Mouse (Mus musculus) stomach, embryonic 16.5 days (tissue): ENCODE measurements around the gene Tbkbp1. TPM values are rescaled to one million over a fixed set of nuclear protein-coding genes. Genes with fewer than 3 reads are reported as not detected.
"Not testable (repeated sequence)": the region's sequence is repeated elsewhere in the genome, so short reads cannot be mapped to it uniquely, and the experiment has no call there.

ENCODE experiments used
- ATAC-seq: fragments of 200-750 bp; cut with Nextera tagmentation; 2 replicates; pipeline ENCODE4 v1.8.0; 2017; ENCODE audit warnings: moderate number of reproducible peaks, moderate TSS enrichment; ENCODE audit not compliant: insufficient read depth, low FRiP score
- H3K27ac ChIP-seq: fragments of 300-500 bp; sonication (generic); 2 replicates; pipeline ENCODE4 v1.5.1; 2014; ENCODE audit warnings: low read length
- H3K27me3 ChIP-seq: fragments of 300-500 bp; sonication (generic); 2 replicates; pipeline ENCODE4 v1.6.1; 2014; ENCODE audit warnings: low read length, control low read depth, mixed read lengths; ENCODE audit not compliant: control insufficient read depth, insufficient read depth
- H3K36me3 ChIP-seq: fragments of 300-500 bp; sonication (generic); 2 replicates; pipeline ENCODE4 v1.6.1; 2014; ENCODE audit warnings: low read length; ENCODE audit not compliant: control insufficient read depth, insufficient read depth
- H3K4me1 ChIP-seq: fragments of 300-500 bp; sonication (generic); 2 replicates; pipeline ENCODE4 v1.6.1; 2014; ENCODE audit warnings: low read length, control low read depth, mixed read lengths; ENCODE audit not compliant: control insufficient read depth, insufficient read depth
- H3K4me2 ChIP-seq: fragments of 300-500 bp; sonication (generic); 2 replicates; pipeline ENCODE4 v1.6.1; 2014; ENCODE audit warnings: low read depth, low read length, mixed read lengths
- H3K4me3 ChIP-seq: fragments of 300-500 bp; sonication (generic); replicated peaks from 2 replicates; pipeline ENCODE4 v1.5.1; 2014; ENCODE audit warnings: mild to moderate bottlenecking, low read length
- H3K9ac ChIP-seq: fragments of 300-500 bp; sonication (generic); 2 replicates; pipeline ENCODE4 v1.6.1; 2014; ENCODE audit warnings: low read length
- H3K9me3 ChIP-seq: fragments of 300-500 bp; sonication (generic); replicated peaks from 2 replicates; pipeline ENCODE4 v1.6.1; 2016; ENCODE audit warnings: low read length, control low read depth; ENCODE audit not compliant: control insufficient read depth
- WGBS: fragments of 180-500 bp; shearing (Covaris S2); extraction: QIAGEN DNeasy Blood & Tissue Kit; methylation state at CpG from one replicate; pipeline ENCODE4 v1.1.7; 2014; 5-methylcytosine and 5-hydroxymethylcytosine counted together
- polyA plus RNA-seq: library from polyadenylated mRNA; unstranded; fragments of >200 nt; fragmentation: Nextera tagmentation; extraction: Ambion mirVana; gene quantifications from 2 replicates; pipeline ENCODE4 v1.2.1, GENCODE M21; 2015

The Tbkbp1 gene
- polyA plus RNA-seq: 2.0 and 2.5 TPM in 2 replicates

- peaks cover 24% of the 10 kb centered on the region for H3K4me1 ChIP-seq
- ATAC-seq: no peak
- H3K9ac ChIP-seq: peak within 1 kb of the TSS; percentile 83
These were observed at the start of gene Tbkbp1 for GRCm38 (mm10) chr11:97151343-97151801. Gene Tbkbp1, minus strand, starts transcription at chr11:97151495.

GRCm38 (mm10) chr11:97199519-97199918, 48.2 kb upstream of the Tbkbp1 start:
- no peak for ATAC-seq
- no peaks in the 10 kb centered on the region for H3K4me1 ChIP-seq
- H3K4me3 ChIP-seq: no peak overlapping the region
- H3K27ac ChIP-seq: no peak overlapping the region
- H3K36me3 ChIP-seq: no peaks in the 10 kb centered on the region
- no peaks in the 10 kb centered on the region for H3K9me3 ChIP-seq
- WGBS: 79% methylated on average over 6 of the region's 6 CpGs
- no peak overlapping the region for H3K9ac ChIP-seq
- no peaks in the 10 kb centered on the region for H3K27me3 ChIP-seq
- no peak overlapping the region for H3K4me2 ChIP-seq

More at GRCm38 (mm10) chr11:97151343-97151801, at the start of gene Tbkbp1:
- peak within 1 kb of the TSS; percentile 90 for H3K4me2 ChIP-seq
- under 1% methylated on average over 22 of the region's 64 CpGs for WGBS
- peak within 1 kb of the TSS; percentile 74 for H3K4me3 ChIP-seq
- no peaks in the 10 kb centered on the region for H3K27me3 ChIP-seq
- no peaks in the 10 kb centered on the region for H3K9me3 ChIP-seq
- 0 out of 2 replicates have a peak, but pooled peaks cover 4% of the 10 kb centered on the region for H3K36me3 ChIP-seq
- peak within 1 kb of the TSS; percentile 81 for H3K27ac ChIP-seq

DNA sequence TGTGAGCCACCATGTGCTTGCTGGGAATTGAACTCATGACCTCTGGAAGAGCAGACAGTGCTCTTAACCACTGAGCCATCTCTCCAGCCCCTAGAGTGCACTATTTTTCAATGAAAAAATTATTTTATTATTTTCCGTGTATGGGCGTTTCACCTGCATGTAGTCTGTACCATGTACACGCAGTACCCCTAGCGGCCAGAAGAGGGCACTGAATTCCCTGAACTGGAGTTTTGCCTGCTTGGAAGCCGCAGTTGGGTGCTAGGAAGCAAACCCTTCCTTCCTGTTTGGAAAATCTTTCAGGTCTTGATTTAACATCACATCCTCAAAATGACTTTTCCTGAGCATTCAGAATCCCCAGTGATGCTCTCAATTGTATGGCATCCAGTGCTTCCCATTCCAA, 47.3 kb upstream of the Tbkbp1 start:
- Histone ChIP-seq H3K27me3 (no peaks in the 10 kb centered on the region), H3K9ac (no peak overlapping the region), H3K4me2 (no peak overlapping the region), H3K9me3 (no peaks in the 10 kb centered on the region), H3K27ac (no peak overlapping the region), H3K4me1 (no peaks in the 10 kb centered on the region), H3K4me3 (no peak overlapping the region), H3K36me3 (no peaks in the 10 kb centered on the region)
- no peak for ATAC-seq
- WGBS: 20% methylated on average over 5 of the region's 5 CpGs

GRCm38 (mm10) chr11:97197021-97197420, 45.7 kb upstream of the Tbkbp1 start:
- no peak overlapping the region for H3K4me2 ChIP-seq
- WGBS: 79% methylated on average over 8 of the region's 8 CpGs
- no peaks in the 10 kb centered on the region for H3K27me3 ChIP-seq
- H3K9me3 ChIP-seq: no peaks in the 10 kb centered on the region
- no peaks in the 10 kb centered on the region for H3K36me3 ChIP-seq
- H3K9ac ChIP-seq: no peak overlapping the region
- H3K4me3 ChIP-seq: no peak overlapping the region
- no peak for ATAC-seq
- no peaks in the 10 kb centered on the region for H3K4me1 ChIP-seq
- no peak overlapping the region for H3K27ac ChIP-seq

DNA sequence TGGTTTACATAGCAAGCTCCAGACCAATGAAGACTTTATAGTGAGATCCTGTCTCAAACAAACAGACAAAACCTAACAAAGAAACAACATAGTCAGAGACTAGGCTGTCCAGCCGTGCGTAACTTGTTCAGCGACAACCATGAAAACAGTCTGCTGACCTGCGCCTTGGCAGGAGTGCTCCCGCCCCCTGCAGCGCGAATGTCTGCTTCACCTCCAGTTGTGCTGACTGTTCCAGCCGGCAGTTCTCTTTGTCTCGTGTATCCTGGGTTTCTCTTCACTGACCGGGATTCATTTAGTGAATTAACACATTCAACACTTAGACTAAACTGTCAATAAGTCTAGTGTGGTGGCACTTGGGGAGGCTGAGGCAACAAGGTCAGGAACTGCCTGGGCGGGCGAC, 45.2 kb upstream of the Tbkbp1 start:
- WGBS: 74% methylated on average over 12 of the region's 12 CpGs
- no peaks in the 10 kb centered on the region for H3K27me3 ChIP-seq
- no peak for ATAC-seq
- no peak overlapping the region for H3K4me3 ChIP-seq
- no peak overlapping the region for H3K27ac ChIP-seq
- H3K9me3 ChIP-seq: no peaks in the 10 kb centered on the region
- no peaks in the 10 kb centered on the region for H3K36me3 ChIP-seq
- H3K9ac ChIP-seq: no peak overlapping the region
- no peaks in the 10 kb centered on the region for H3K4me1 ChIP-seq
- no peak overlapping the region for H3K4me2 ChIP-seq

GRCm38 (mm10) chr11:97192621-97192951, 41.3 kb upstream of the Tbkbp1 start:
- no peaks in the 10 kb centered on the region for H3K27me3 ChIP-seq
- H3K9me3 ChIP-seq: no peaks in the 10 kb centered on the region
- no peak overlapping the region for H3K9ac ChIP-seq
- H3K4me2 ChIP-seq: no peak overlapping the region
- H3K4me3 ChIP-seq: no peak overlapping the region
- no peak overlapping the region for H3K27ac ChIP-seq
- peaks cover 11% of the 10 kb centered on the region for H3K4me1 ChIP-seq
- ATAC-seq: no peak
- H3K36me3 ChIP-seq: no peaks in the 10 kb centered on the region

GRCm38 (mm10) chr11:97191915-97192620, 40.8 kb upstream of the Tbkbp1 start:
- no peak overlapping the region for H3K4me3 ChIP-seq
- no peak for ATAC-seq

DNA sequence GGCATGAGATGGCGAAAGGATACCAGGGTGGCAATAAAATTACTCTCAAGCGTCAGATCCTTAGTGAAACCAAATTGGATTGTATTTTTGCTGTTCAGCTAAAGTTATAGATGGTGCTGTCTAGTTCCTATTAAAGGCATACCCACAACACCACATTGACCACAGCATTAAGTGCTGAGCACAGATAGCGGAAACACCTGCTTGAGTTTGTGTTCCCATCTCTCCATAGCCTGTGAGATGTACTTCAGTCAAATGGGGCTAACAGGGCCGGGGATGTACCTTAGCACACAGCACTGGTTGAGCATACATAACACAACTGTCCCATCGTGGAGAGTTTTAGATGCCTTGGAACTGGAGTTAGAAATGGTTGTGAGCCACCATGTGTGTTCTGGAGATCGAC, 39.7 kb upstream of the Tbkbp1 start:
- ATAC-seq: no peak
- Histone ChIP-seq H3K9ac (no peak overlapping the region), H3K27ac (no peak overlapping the region), H3K4me1 (peaks cover 15% of the 10 kb centered on the region), H3K4me3 (no peak overlapping the region), H3K4me2 (no peak overlapping the region), H3K9me3 (no peaks in the 10 kb centered on the region), H3K36me3 (no peaks in the 10 kb centered on the region), H3K27me3 (no peaks in the 10 kb centered on the region)
- 89% methylated on average over 6 of the region's 6 CpGs for WGBS

More at GRCm38 (mm10) chr11:97191915-97192620, 40.8 kb upstream of the Tbkbp1 start:
- H3K27ac ChIP-seq: no peak overlapping the region
- no peaks in the 10 kb centered on the region for H3K9me3 ChIP-seq
- H3K36me3 ChIP-seq: no peaks in the 10 kb centered on the region
- peaks cover 11% of the 10 kb centered on the region for H3K4me1 ChIP-seq
- no peak overlapping the region for H3K9ac ChIP-seq
- 63% methylated on average over 6 of the region's 6 CpGs for WGBS
- no peak overlapping the region for H3K4me2 ChIP-seq
- H3K27me3 ChIP-seq: no peaks in the 10 kb centered on the region

- H3K4me3 ChIP-seq, H3K4me2 ChIP-seq, H3K9ac ChIP-seq, H3K27me3 ChIP-seq, H3K36me3 ChIP-seq, H3K27ac ChIP-seq, ATAC-seq, H3K9me3 ChIP-seq: not testable (repeated sequence)
- WGBS: 81% methylated on average over 6 of the region's 6 CpGs
- peaks cover 17% of the 10 kb centered on the region for H3K4me1 ChIP-seq
These were observed 38.4 kb upstream of the Tbkbp1 start for GRCm38 (mm10) chr11:97189645-97190044.
